Mouse (Mus musculus): ENCODE measurements around the gene Cbl.

DNA sequence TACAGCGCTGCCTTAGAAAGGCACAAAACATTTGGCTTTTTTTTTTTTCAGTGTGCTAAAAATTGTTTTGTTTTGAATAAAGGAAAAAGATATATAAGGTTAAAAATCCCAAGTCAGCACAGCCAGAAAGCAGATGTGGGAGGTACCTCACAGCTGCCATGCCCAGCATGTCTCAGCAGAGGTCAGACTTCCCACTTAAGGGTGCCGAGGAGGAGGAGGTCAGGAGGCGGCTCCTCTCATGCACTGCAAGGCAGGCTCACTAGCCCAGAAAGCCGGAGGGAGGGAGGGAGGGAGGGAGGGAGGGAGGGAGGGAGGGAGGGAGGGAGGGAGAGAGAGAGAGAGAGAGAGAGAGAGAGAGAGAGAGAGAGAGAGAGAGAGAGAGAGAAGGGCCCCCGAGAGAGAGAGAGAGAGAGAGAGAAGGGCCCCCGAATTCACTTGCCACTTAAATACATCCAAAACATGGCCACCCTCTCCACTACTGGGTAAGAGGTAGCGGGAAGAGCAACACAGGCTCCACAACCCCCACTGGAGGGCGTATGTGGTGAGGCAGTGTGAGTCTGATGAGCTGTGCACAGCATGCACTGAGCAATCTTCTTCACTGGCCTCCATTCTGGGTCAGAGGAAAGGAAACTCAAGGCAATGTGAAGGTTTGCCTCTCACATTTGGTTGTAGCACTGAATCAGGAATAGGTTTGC is 89.7 kb downstream of the Cbl start:
- TF ChIP-seq CTCF (IDR thresholded peaks at IDR 0.05; ENCODE audit: borderline replicate concordance, extremely low read depth, insufficient read depth, insufficient read length) (peak; percentile 23; the same call in 1 of the 2 replicates), POLR2A (IDR thresholded peaks at IDR 0.05; ENCODE audit: borderline replicate concordance, extremely low read depth, insufficient read depth, insufficient read length, poor library complexity, severe bottlenecking) (no peak)
